Mouse (Mus musculus) testis, adult 2 months (tissue): Measurements from ENCODE around the gene Abl1. TPM values are rescaled to one million over a fixed set of nuclear protein-coding genes. Genes with fewer than 3 reads are reported as not detected.

ENCODE experiments used
- H3K27ac ChIP-seq: fragments of 200-500 bp; 2 replicates; pipeline ENCODE4 v1.5.1; 2012; ENCODE audit warnings: low read depth, low read length; ENCODE audit not compliant: control insufficient read depth, insufficient read depth
- H3K27me3 ChIP-seq: fragments of 200-500 bp; 2 replicates; pipeline ENCODE4 v1.6.1; 2012; ENCODE audit warnings: mild to moderate bottlenecking, low read length, moderate library complexity; ENCODE audit not compliant: control insufficient read depth, insufficient read depth
- H3K36me3 ChIP-seq: fragments of 200-500 bp; 2 replicates; pipeline ENCODE4 v1.6.1; 2012; ENCODE audit warnings: mild to moderate bottlenecking, low read length; ENCODE audit not compliant: control insufficient read depth, insufficient read depth
- H3K4me1 ChIP-seq: fragments of 200-500 bp; 2 replicates; pipeline ENCODE4 v1.6.1; 2012; ENCODE audit warnings: low read length; ENCODE audit not compliant: control insufficient read depth, insufficient read depth
- H3K4me3 ChIP-seq: fragments of 200-500 bp; 2 replicates; pipeline ENCODE4 v1.5.1; 2012; ENCODE audit warnings: low read depth, mild to moderate bottlenecking, low read length, moderate library complexity, mixed read lengths; ENCODE audit not compliant: control insufficient read depth
- CTCF ChIP-seq: fragments of 200-500 bp; IDR thresholded peaks from 2 replicates; pipeline ENCODE4 v1.5.1; 2012; ENCODE audit warnings: low read depth, mild to moderate bottlenecking, inconsistent platforms, low read length, moderate library complexity; ENCODE audit not compliant: control insufficient read depth, insufficient read depth, insufficient replicate concordance
- POLR2A ChIP-seq: fragments of 200-500 bp; IDR thresholded peaks from 2 replicates; pipeline ENCODE4 v1.6.1; 2012; ENCODE audit warnings: low read depth, mild to moderate bottlenecking, inconsistent platforms, low read length, moderate library complexity; ENCODE audit not compliant: control insufficient read depth
- polyA plus RNA-seq: library from polyadenylated mRNA; depleted of rRNA; stranded (reverse); fragments of >200 nt; gene quantifications from 2 replicates; pipeline ENCODE4 v1.2.3, GENCODE M21; 2012

The Abl1 gene
- polyA plus RNA-seq, 1 experiment, result 47.4 TPM

- Histone ChIP-seq H3K27ac (no peak overlapping the region), H3K27me3 (no peaks in the 10 kb centered on the region), H3K4me3 (no peak overlapping the region), H3K36me3 (no peaks in the 10 kb centered on the region; the same call in 1 of the 2 replicates), H3K4me1 (peaks cover 2% of the 10 kb centered on the region; the same call in 1 of the 2 replicates)
- no peak for TF ChIP-seq CTCF
- no peak for TF ChIP-seq POLR2A
Observed at GRCm38 (mm10) chr2:31698209-31698608, 10.0 kb downstream of the Abl1 start.

GRCm38 (mm10) chr2:31700545-31701446 lies 12.6 kb downstream of the Abl1 start:
- no peak overlapping the region for H3K27ac ChIP-seq
- H3K36me3 ChIP-seq, result no peaks in the 10 kb centered on the region; the same call in 1 of the 2 replicates
- TF ChIP-seq CTCF (no peak), POLR2A (no peak)
- H3K27me3 ChIP-seq, result no peaks in the 10 kb centered on the region
- no peaks in the 10 kb centered on the region for H3K4me1 ChIP-seq
- no peak overlapping the region for H3K4me3 ChIP-seq

GRCm38 (mm10) chr2:31703226-31703625 lies 15.1 kb downstream of the Abl1 start:
- H3K36me3 ChIP-seq, result no peaks in the 10 kb centered on the region; the same call in 1 of the 2 replicates
- TF ChIP-seq POLR2A (no peak), CTCF (no peak)
- H3K4me3 ChIP-seq, result no peak overlapping the region
- no peaks in the 10 kb centered on the region for H3K27me3 ChIP-seq
- H3K4me1 ChIP-seq, result no peaks in the 10 kb centered on the region
- H3K27ac ChIP-seq, result no peak overlapping the region

- no peak overlapping the region for H3K27ac ChIP-seq
- TF ChIP-seq POLR2A (no peak), CTCF (no peak)
- no peaks in the 10 kb centered on the region for H3K36me3 ChIP-seq
- no peak overlapping the region for H3K4me3 ChIP-seq
- H3K27me3 ChIP-seq, result no peaks in the 10 kb centered on the region
- no peaks in the 10 kb centered on the region for H3K4me1 ChIP-seq
Observed at GRCm38 (mm10) chr2:31705914-31706313, 17.7 kb downstream of the Abl1 start.

- H3K27me3 ChIP-seq, result no peaks in the 10 kb centered on the region
- no peaks in the 10 kb centered on the region for H3K4me1 ChIP-seq
- no peak overlapping the region for H3K4me3 ChIP-seq
- H3K36me3 ChIP-seq, result no peaks in the 10 kb centered on the region
- TF ChIP-seq POLR2A, result no peak
- TF ChIP-seq CTCF, result no peak
- no peak overlapping the region for H3K27ac ChIP-seq
Observed at GRCm38 (mm10) chr2:31706531-31706930, 18.4 kb downstream of the Abl1 start.

- Histone ChIP-seq H3K27me3 (no peaks in the 10 kb centered on the region), H3K4me3 (no peak overlapping the region), H3K4me1 (no peaks in the 10 kb centered on the region), H3K36me3 (no peaks in the 10 kb centered on the region), H3K27ac (no peak overlapping the region)
- TF ChIP-seq POLR2A (no peak), CTCF (no peak)
Observed at GRCm38 (mm10) chr2:31712716-31713115, 24.5 kb downstream of the Abl1 start.

- H3K27ac ChIP-seq, result no peak overlapping the region
- no peaks in the 10 kb centered on the region for H3K36me3 ChIP-seq
- no peaks in the 10 kb centered on the region for H3K27me3 ChIP-seq
- TF ChIP-seq POLR2A (no peak), CTCF (no peak)
- H3K4me1 ChIP-seq, result no peaks in the 10 kb centered on the region
- no peak overlapping the region for H3K4me3 ChIP-seq
Observed at GRCm38 (mm10) chr2:31713813-31714212, 25.6 kb downstream of the Abl1 start.

GRCm38 (mm10) chr2:31714780-31715179 lies 26.6 kb downstream of the Abl1 start:
- Histone ChIP-seq H3K27me3 (no peaks in the 10 kb centered on the region), H3K4me1 (no peaks in the 10 kb centered on the region), H3K4me3 (no peak overlapping the region), H3K27ac (no peak overlapping the region), H3K36me3 (no peaks in the 10 kb centered on the region)
- no peak for TF ChIP-seq POLR2A
- no peak for TF ChIP-seq CTCF
